Mouse (Mus musculus): ENCODE data around the gene Camkv.

Gene Camkv

GRCm38 (mm10) chr9:107923956-107924355 lies 11.5 kb upstream of the Camkv start:
- no peak for DNase-seq (ENCODE audit: low spot score in 2 of 2)

GRCm38 (mm10) chr9:107925251-107925650 lies 10.2 kb upstream of the Camkv start:
- no peak for DNase-seq (ENCODE audit: low spot score in 2 of 2)

GRCm38 (mm10) chr9:107926920-107927420 lies 8.5 kb upstream of the Camkv start:
- DNase-seq (ENCODE audit: low spot score in 2 of 2) = no peak

GRCm38 (mm10) chr9:107927749-107928148 lies 7.7 kb upstream of the Camkv start:
- no peak for DNase-seq (ENCODE audit: low spot score in 2 of 2)

GRCm38 (mm10) chr9:107928169-107928568 lies 7.3 kb upstream of the Camkv start, which contains the start of gene Actl11:
TSS of gene Actl11 (plus strand) at chr9:107928469.
- no peak for DNase-seq (ENCODE audit: low spot score in 2 of 2)

DNA sequence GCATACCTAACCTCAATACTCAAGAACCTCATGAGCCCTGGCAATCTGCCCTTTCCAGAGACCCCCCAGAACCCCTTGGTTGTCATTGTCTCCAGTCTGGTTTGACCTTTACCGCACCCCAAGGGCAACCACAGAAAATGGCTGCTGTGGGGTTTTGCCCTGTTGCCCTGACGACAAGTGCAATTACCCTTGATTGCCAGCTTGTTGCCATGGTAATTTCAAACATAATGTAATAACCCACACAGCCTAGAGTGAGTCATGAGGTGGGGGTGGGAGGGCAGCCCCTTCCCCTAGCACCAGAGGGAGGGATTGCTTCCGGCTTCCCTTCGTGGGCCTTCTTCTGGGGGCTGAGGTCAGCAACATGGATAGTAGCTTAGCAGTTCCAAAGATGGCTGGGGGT lies 3.3 kb upstream of the Camkv start:
- no peak for DNase-seq (ENCODE audit: low spot score in 2 of 2)

DNA sequence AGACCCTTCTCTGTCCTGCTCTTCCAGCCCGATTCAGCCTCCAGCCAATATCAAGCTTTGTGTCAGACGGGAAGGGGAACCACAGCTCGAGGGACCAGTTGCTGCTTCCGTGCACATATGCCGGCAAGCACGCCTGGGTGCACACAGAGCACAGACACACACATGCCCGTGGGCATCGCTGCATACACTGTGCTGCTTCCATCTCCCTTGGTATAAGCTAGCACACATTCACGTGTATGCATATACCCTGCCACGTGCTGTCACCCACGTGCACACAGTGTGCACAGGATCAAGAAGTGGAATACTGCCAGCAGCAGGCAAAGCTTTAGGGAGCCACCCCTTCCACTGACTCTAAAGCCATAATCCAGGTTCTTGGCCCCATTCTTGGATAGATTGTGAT lies 1.3 kb upstream of the Camkv start:
- DNase-seq (ENCODE audit: low spot score in 2 of 2) = no peak

GRCm38 (mm10) chr9:107935790-107936214 lies 328 bp downstream of the Camkv start:
- no peak for DNase-seq (ENCODE audit: low spot score in 2 of 2)

DNA sequence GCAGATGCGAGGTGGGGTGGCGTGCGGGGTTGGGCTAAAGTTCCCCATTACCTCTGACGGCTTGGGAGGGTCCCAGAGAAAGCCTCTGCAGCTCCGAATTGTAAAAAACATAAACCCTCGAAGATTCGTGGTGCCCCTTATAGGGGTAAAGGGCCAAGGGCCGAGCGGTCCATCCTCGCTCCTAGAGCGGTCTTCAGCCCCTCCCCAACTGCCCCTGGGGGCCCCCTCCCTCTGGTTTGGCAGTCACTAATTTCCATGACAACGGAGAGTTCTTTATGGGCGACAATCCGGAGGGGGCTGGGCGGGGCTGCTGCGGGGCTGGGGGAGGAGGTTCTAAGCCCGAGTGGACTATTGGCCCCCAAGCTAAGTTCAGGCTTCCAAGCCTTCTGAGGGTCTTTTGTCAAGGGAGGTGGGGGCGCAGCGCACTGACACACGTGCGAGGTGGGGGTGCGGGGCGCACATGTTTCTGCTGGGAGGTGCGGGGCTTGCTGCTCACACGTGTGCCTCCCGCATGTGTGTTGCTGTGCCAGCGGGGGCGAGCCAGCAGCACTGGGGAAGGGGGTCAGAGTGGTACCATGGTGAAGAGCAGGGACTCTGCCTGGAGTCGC lies 845 bp downstream of the Camkv start:
- DNase-seq (ENCODE audit: low spot score in 2 of 2) = no peak

DNA sequence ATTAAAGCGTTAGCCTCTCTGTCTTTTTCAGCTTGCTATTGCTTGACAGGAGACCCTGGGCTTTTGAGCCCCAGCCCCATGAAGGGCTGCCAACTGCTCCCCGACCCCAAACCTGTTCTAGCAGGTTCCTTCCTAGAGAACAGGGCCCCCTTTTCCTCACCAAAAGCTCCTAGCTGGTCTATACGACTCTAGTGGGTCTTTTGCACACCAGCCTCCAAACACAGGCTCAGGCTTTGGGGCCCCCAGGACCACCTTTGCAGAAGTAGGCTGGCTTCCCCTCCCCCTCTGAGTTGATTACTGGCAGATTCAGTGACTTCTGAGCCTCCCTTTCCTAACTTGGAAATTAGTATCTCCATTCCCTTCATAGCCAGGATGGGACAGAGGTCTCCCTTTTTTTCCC lies 1.4 kb downstream of the Camkv start:
- DNase-seq (ENCODE audit: low spot score in 2 of 2) = no peak

GRCm38 (mm10) chr9:107947241-107948194 lies 12.0 kb downstream of the Camkv start:
- no peak for DNase-seq (ENCODE audit: low spot score in 2 of 2)

- DNase-seq (ENCODE audit: low spot score in 2 of 2) = no peak
Measured at GRCm38 (mm10) chr9:107949184-107949921, 13.9 kb downstream of the Camkv start.

- DNase-seq (ENCODE audit: low spot score in 2 of 2) = no peak
Measured at GRCm38 (mm10) chr9:107949922-107950235, 14.4 kb downstream of the Camkv start, which contains the start of gene Traip. TSS of gene Traip (plus strand) at chr9:107950136.

GRCm38 (mm10) chr9:107950460-107951355 lies 15.2 kb downstream of the Camkv start:
- peak; percentile 90 to 94 for DNase-seq (ENCODE audit: low spot score in 2 of 2)

DNA sequence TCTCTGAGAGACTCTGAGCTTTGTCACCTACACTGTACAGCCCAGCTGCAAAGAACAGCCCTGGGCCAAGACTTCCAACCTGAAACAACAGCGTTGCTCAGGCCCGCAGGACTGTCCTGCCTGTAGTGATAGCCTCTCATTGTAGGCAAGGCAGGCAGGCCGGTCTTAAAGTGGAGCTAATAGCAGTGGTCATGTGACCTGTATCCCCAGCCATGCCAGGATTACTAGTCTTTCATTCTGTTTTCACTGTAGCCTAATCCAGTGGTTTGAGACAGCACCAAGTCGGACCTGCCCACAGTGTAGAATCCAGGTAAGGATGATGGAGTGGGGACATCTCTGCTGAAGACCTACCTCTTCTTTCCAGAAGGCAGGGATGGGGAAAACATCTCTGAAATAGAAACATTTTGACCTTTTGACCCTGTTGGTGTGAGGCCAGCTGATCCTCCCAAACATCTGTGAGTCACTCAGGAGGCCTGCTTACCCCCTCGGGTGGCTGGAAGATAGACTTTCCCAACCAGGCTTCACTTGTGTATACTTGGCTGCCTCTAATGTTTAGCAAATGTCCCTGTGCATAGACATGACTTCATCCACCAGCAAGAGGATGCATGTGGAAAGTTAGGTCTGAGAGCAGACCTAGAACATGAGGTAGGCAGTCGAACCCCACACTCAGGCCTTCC lies 20.3 kb downstream of the Camkv start:
- DNase-seq (ENCODE audit: low spot score in 2 of 2) = no peak

DNA sequence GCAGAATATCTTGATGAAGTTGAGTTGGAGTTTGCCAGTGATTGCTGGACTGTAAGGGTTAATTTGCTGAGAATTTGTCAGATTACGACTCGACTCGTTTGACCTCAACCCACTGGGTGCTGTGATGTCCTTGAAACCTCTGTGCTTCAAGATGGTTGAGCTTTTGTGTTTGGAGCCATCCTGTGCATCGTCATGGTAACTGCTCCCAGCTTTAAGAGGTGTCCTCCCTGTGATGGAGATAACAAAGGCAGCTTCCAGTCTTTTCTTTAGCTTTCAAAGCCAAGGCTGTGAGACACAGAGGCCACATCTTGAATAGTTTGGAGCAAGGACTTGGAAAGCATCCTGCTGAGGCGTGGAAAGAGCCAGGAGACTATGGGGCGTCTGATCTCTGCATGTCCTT lies 21.7 kb downstream of the Camkv start:
- DNase-seq (ENCODE audit: low spot score in 2 of 2) = no peak

- DNase-seq (ENCODE audit: low spot score in 2 of 2) = no peak
Measured at GRCm38 (mm10) chr9:107959896-107960295, 24.4 kb downstream of the Camkv start.

GRCm38 (mm10) chr9:107960928-107961327 lies 25.5 kb downstream of the Camkv start:
- DNase-seq (ENCODE audit: low spot score in 2 of 2) = no peak

- DNase-seq (ENCODE audit: low spot score in 2 of 2) = no peak
Measured at GRCm38 (mm10) chr9:107961351-107961762, 25.9 kb downstream of the Camkv start.

DNA sequence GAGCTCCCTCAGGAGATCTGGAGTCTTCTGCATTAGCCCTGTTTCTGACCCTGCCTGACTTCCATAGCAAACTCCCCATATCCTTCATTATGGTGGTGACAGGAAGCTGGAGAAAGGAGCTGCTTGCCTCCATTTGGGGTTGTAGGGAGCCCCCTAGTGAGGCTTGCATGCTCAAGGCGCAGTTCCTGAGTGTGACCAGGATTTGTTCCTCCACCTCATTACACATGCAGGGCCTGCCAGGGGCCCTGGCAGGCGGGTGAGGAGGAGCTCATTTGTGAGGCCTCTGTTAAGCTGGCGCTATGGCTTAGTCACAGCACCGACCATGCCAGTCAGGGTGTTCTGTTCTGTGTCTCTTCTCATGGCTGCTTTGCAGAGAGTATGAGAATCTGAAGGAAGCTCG lies 26.4 kb downstream of the Camkv start:
- DNase-seq (ENCODE audit: low spot score in 2 of 2) = no peak

DNA sequence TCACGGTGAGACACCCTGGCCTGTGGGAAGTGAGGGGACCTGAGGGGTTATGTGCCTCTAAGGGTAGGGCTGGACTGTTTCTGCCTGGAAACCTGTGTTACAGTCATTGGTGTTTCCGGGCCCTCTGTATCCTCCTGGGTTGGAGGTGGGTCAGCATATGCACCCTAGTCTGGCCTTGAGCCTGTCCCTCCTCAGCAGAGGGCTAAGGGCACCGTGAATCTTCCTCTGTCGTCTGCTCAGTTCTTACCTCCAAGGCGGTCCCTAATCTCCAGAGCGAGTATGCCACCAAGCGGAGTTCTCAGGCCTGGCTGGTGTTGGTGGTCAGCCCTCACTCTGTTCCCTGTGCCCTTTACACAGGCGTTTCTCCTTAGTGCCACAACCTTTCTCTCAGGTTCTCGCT lies 27.4 kb downstream of the Camkv start:
- DNase-seq (ENCODE audit: low spot score in 2 of 2) = no peak

All from spleen, postnatal 4 days (tissue).